Mouse (Mus musculus): Measurements from ENCODE around the gene Flnb. TPM values are rescaled to one million over a fixed set of nuclear protein-coding genes. Genes with fewer than 3 reads are reported as not detected.

Flnb gene
- polyA plus RNA-seq, 1 experiment = not detected

DNA sequence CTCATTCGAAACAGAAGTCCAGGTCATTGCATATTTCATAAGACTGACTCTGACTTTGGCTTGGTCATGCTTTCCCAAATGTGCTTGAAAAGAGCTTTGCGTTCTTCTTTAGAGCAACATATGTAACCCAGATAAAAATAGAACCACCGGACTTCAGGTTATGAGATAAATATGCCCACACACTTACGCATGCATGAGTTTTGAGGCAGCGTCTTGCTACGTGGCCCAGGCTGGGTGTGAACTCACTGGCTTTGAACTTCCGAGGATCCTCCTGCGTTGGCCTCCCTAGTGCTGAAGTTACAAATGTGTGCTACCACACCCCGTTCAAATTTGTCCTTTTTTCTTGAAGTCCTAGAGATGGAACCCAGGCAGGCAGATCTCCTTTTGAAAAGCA, 46.7 kb downstream of the Flnb start:
- no peak for TF ChIP-seq POLR2A (IDR thresholded peaks at IDR 0.05; ENCODE audit: insufficient read depth, low read depth, low read length)
- no peak for TF ChIP-seq CTCF (IDR thresholded peaks at IDR 0.05; ENCODE audit: insufficient read depth, low read depth, low read length)
- WGBS = 83% methylated on average over 9 of the region's 9 CpGs
- no peak overlapping the region for H3K27ac ChIP-seq (ENCODE audit: insufficient read depth, low read depth, low read length)
- H3K4me1 ChIP-seq (ENCODE audit: control insufficient read depth, insufficient read depth, low read length) = peaks cover 10% of the 10 kb centered on the region
- H3K4me3 ChIP-seq (ENCODE audit: insufficient read depth, low read depth, low read length) = no peak overlapping the region

GRCm38 (mm10) chr14:7867224-7867623, 49.5 kb downstream of the Flnb start:
- WGBS = 91% methylated on average over 7 of the region's 7 CpGs
- Histone ChIP-seq H3K4me3 (ENCODE audit: insufficient read depth, low read depth, low read length) (no peak overlapping the region), H3K27ac (ENCODE audit: insufficient read depth, low read depth, low read length) (no peak overlapping the region), H3K4me1 (ENCODE audit: control insufficient read depth, insufficient read depth, low read length) (peaks cover 4% of the 10 kb centered on the region)
- TF ChIP-seq POLR2A (IDR thresholded peaks at IDR 0.05; ENCODE audit: insufficient read depth, low read depth, low read length) = no peak
- no peak for TF ChIP-seq CTCF (IDR thresholded peaks at IDR 0.05; ENCODE audit: insufficient read depth, low read depth, low read length)

DNA sequence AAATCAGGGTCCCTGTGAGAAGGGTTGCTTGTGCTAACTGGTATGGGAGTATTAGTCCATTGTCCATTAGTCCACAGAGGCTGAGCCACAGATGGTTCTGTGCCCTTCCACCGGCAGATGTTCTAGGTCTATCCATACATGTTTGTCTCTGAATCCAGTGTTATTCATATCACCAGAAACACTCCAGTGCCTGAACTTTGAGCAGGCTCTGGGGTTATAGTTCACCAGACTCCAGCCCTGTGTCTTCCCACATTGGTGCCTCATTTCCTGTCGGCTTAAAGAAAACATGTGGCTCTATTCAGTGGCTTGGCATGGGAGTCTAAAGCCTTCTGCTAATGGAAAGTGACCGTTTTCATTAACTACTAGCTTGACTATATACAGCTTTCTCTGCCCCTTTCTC, 50.1 kb downstream of the Flnb start:
- Histone ChIP-seq H3K4me3 (ENCODE audit: insufficient read depth, low read depth, low read length) (no peak overlapping the region), H3K27ac (ENCODE audit: insufficient read depth, low read depth, low read length) (no peak overlapping the region), H3K4me1 (ENCODE audit: control insufficient read depth, insufficient read depth, low read length) (peaks cover 4% of the 10 kb centered on the region)
- TF ChIP-seq CTCF (IDR thresholded peaks at IDR 0.05; ENCODE audit: insufficient read depth, low read depth, low read length) (no peak), POLR2A (IDR thresholded peaks at IDR 0.05; ENCODE audit: insufficient read depth, low read depth, low read length) (no peak)
- WGBS = 67% methylated on average over 3 of the region's 3 CpGs

DNA sequence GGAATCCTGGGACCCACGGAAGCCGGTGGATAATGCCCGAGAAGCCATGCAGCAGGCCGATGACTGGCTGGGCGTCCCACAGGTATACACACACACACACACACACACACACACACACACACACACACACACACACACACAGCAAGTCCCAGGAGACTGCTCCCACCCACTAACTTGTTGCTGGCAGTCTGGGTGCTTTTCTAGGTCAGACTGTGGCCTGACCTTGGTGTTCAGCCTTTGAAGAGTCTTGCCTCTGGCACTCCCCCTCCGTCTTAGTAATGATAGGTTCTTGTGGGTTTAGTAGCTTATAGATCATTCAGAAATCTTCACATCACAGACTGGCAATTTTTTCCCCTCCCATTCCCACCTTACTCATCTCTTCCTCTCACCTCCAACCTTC, 52.0 kb downstream of the Flnb start:
- Histone ChIP-seq H3K4me1 (ENCODE audit: control insufficient read depth, insufficient read depth, low read length) (no peaks in the 10 kb centered on the region), H3K4me3 (ENCODE audit: insufficient read depth, low read depth, low read length) (no peak overlapping the region), H3K27ac (ENCODE audit: insufficient read depth, low read depth, low read length) (no peak overlapping the region)
- no peak for TF ChIP-seq POLR2A (IDR thresholded peaks at IDR 0.05; ENCODE audit: insufficient read depth, low read depth, low read length)
- TF ChIP-seq CTCF (IDR thresholded peaks at IDR 0.05; ENCODE audit: insufficient read depth, low read depth, low read length) = no peak
- 90% methylated on average over 6 of the region's 6 CpGs for WGBS

DNA sequence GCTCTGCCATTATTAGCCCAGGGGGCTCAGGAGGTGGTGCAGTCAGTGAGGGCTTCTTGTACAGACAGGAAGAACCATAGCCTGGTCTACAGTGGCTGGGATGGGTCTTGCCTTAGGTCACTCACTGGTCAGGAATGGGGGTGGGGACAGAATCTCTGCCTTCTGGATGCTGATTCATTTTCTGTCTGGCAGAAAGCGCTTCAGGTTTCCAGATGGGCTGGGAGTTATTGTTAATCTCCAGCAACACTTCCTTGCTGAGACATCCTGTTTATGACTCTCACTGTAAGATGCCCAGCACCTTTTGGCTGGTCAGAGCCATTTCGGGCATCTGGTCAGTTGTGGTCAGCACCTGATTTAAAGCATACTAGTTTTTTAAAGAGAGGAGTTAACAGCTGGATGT, 55.8 kb downstream of the Flnb start:
- no peak overlapping the region for H3K4me3 ChIP-seq (ENCODE audit: insufficient read depth, low read depth, low read length)
- TF ChIP-seq POLR2A (IDR thresholded peaks at IDR 0.05; ENCODE audit: insufficient read depth, low read depth, low read length) (no peak), CTCF (IDR thresholded peaks at IDR 0.05; ENCODE audit: insufficient read depth, low read depth, low read length) (no peak)
- WGBS = 93% methylated on average over 2 of the region's 2 CpGs
- H3K4me1 ChIP-seq (ENCODE audit: control insufficient read depth, insufficient read depth, low read length) = no peaks in the 10 kb centered on the region
- no peak overlapping the region for H3K27ac ChIP-seq (ENCODE audit: insufficient read depth, low read depth, low read length)

GRCm38 (mm10) chr14:7874495-7874894, 56.7 kb downstream of the Flnb start:
- 69% methylated on average over 4 of the region's 4 CpGs for WGBS
- Histone ChIP-seq H3K4me3 (ENCODE audit: insufficient read depth, low read depth, low read length) (no peak overlapping the region), H3K4me1 (ENCODE audit: control insufficient read depth, insufficient read depth, low read length) (no peaks in the 10 kb centered on the region), H3K27ac (ENCODE audit: insufficient read depth, low read depth, low read length) (no peak overlapping the region)
- TF ChIP-seq CTCF (IDR thresholded peaks at IDR 0.05; ENCODE audit: insufficient read depth, low read depth, low read length) (no peak), POLR2A (IDR thresholded peaks at IDR 0.05; ENCODE audit: insufficient read depth, low read depth, low read length) (no peak)

- Histone ChIP-seq H3K4me1 (ENCODE audit: control insufficient read depth, insufficient read depth, low read length) (no peaks in the 10 kb centered on the region), H3K4me3 (ENCODE audit: insufficient read depth, low read depth, low read length) (no peak overlapping the region), H3K27ac (ENCODE audit: insufficient read depth, low read depth, low read length) (no peak overlapping the region)
- WGBS = 82% methylated on average over 2 of the region's 2 CpGs
- no peak for TF ChIP-seq CTCF (IDR thresholded peaks at IDR 0.05; ENCODE audit: insufficient read depth, low read depth, low read length)
- TF ChIP-seq POLR2A (IDR thresholded peaks at IDR 0.05; ENCODE audit: insufficient read depth, low read depth, low read length) = no peak
Observed at GRCm38 (mm10) chr14:7877957-7878356, 60.2 kb downstream of the Flnb start.

GRCm38 (mm10) chr14:7880389-7880788, 62.6 kb downstream of the Flnb start:
- H3K4me3 ChIP-seq (ENCODE audit: insufficient read depth, low read depth, low read length) = no peak overlapping the region
- TF ChIP-seq POLR2A (IDR thresholded peaks at IDR 0.05; ENCODE audit: insufficient read depth, low read depth, low read length) (no peak), CTCF (IDR thresholded peaks at IDR 0.05; ENCODE audit: insufficient read depth, low read depth, low read length) (no peak)
- WGBS = 78% methylated on average over 6 of the region's 6 CpGs
- no peak overlapping the region for H3K27ac ChIP-seq (ENCODE audit: insufficient read depth, low read depth, low read length)
- 0 out of 2 replicates have a peak, but pooled peaks cover 2% of the 10 kb centered on the region for H3K4me1 ChIP-seq (ENCODE audit: control insufficient read depth, insufficient read depth, low read length)

- H3K4me1 ChIP-seq (ENCODE audit: control insufficient read depth, insufficient read depth, low read length) = 0 out of 2 replicates have a peak, but pooled peaks cover 2% of the 10 kb centered on the region
- no peak overlapping the region for H3K27ac ChIP-seq (ENCODE audit: insufficient read depth, low read depth, low read length)
- no peak overlapping the region for H3K4me3 ChIP-seq (ENCODE audit: insufficient read depth, low read depth, low read length)
- TF ChIP-seq CTCF (IDR thresholded peaks at IDR 0.05; ENCODE audit: insufficient read depth, low read depth, low read length) (no peak), POLR2A (IDR thresholded peaks at IDR 0.05; ENCODE audit: insufficient read depth, low read depth, low read length) (no peak)
- WGBS = 89% methylated on average over 11 of the region's 11 CpGs
Observed at GRCm38 (mm10) chr14:7881533-7881932, 63.8 kb downstream of the Flnb start.

DNA sequence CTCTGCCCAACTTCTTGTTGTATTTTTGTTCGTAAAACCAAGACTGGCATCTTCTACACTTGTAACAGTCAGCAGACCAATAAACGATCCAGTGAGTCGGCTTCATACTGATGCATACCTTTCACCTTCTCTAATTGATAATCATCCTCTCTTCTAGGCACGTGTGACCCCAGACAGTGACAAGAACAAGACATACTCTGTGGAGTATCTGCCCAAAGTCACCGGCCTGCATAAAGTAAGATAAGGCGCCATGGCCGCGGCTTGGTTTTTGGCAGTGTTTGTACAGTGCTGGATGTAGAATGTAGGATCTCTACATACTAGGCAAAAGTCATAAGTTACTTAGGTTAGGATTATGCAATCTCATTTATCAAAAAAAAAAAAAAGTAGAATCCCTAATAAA, 64.3 kb downstream of the Flnb start:
- Histone ChIP-seq H3K27ac (ENCODE audit: insufficient read depth, low read depth, low read length) (no peak overlapping the region), H3K4me1 (ENCODE audit: control insufficient read depth, insufficient read depth, low read length) (0 out of 2 replicates have a peak, but pooled peaks cover 2% of the 10 kb centered on the region), H3K4me3 (ENCODE audit: insufficient read depth, low read depth, low read length) (no peak overlapping the region)
- TF ChIP-seq POLR2A (IDR thresholded peaks at IDR 0.05; ENCODE audit: insufficient read depth, low read depth, low read length) (no peak), CTCF (IDR thresholded peaks at IDR 0.05; ENCODE audit: insufficient read depth, low read depth, low read length) (no peak)
- WGBS = 95% methylated on average over 8 of the region's 8 CpGs
